Mouse (Mus musculus) hindlimb bud, embryonic 11.5 days (tissue): ENCODE measurements at regions not wholly inside any gene's neighbourhood (a gene's known extent, or its start where the extent isn't known, plus 50 kb on each side); places are given as distances from the start of the nearest gene placed in this dataset.

ENCODE experiments used
- DNase-seq: peaks from one replicate; pipeline ENCODE4 v3.0.0-alpha.2; 2012; ENCODE audit warnings: low read depth, low spot score; ENCODE audit errors: extremely low spot score

DNA sequence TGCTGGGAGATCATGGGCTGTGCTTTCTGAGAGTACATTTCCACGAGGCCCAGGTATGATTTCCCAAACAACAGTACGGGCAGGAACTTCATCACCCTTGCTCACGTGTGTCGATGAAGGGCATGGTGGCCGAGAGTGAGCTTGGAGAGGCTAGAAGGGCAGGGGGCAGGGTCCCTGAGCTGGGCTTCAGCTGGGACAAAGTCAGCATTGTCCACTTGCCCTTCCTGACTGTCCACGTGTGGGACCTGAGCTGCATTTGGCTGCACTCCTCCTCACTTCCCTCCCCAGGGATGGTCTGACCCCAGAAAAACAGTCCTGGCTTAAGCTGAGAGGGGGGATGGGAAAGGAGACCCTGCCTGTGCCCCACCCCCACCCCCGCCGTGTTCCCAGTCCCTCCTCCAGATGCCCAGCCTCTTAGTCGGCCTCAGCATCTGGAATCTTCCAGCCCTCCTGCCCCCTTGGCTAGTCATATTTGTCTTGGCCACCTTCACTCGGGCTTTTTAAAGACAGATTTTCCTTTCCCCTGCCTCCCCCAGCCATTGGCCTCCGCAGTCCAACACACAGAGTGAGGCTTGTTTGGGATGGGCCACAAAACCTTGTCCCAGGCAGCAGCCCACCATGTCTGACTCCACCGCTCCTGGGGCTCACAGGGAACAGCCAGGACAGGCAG is 58.6 kb downstream of the Isg20 start:
- DNase-seq: no peak

GRCm38 (mm10) chr7:78989751-78990206 is 63.5 kb upstream of the Acan start:
- no peak for DNase-seq

DNA sequence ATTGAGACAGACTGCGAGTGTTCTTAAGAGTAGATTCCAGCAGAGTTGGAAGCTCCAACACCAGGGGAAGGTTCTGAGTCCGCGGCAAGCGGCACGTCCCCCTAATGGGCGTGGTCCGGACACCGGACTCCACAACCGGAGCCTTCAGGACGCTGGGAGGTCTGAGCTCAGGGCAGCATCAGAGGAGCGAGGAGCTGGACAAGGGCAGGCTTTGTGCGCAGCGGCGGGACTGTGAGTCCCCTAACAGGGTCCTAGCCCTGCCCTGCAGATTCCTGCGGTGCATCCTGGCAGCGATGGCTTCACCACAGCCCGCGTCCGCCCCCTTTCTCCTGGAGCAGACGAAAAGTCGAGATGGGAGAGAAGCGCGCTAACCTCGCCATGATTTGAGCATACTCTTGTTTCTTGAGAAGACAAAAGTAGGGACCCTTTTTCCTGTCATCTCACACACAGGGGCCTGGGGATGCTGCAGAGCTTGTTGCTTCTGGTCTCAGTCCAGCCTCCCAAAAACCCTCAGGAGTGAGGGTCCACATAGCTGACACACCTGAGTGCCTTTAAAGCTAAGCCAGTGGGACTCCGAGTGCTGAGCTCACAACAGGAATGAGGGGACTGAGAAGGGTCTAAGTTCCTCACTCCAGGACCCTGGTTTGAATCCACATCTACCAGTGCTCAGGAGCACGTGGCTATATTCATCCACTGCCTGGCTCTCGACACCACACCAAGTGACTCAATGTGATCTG is 62.8 kb upstream of the Acan start:
- peak; percentile 18 for DNase-seq

- DNase-seq: no peak
These were observed 60.3 kb upstream of the Acan start for GRCm38 (mm10) chr7:78992991-78993390.

DNA sequence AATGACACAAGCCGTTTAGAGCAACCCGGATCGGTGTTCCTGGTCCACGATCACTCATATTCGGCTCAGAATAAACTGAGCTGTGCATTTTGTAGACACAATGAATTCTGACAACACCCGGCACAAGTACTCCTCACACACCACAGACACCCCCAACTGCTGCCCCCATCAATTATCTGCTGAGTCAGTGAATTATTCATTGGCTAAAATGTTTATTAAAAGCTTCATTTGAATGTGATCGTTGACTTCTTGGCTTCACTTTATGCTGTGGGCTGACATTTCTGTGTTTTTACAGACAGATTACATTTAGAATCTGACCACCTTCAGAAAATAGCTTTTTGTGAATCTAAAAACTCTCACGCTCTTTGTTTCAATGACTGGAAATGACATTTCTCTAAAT is 59.1 kb upstream of the Acan start:
- no peak for DNase-seq

GRCm38 (mm10) chr7:78995034-78995433 is 58.2 kb upstream of the Acan start:
- DNase-seq: no peak

DNA sequence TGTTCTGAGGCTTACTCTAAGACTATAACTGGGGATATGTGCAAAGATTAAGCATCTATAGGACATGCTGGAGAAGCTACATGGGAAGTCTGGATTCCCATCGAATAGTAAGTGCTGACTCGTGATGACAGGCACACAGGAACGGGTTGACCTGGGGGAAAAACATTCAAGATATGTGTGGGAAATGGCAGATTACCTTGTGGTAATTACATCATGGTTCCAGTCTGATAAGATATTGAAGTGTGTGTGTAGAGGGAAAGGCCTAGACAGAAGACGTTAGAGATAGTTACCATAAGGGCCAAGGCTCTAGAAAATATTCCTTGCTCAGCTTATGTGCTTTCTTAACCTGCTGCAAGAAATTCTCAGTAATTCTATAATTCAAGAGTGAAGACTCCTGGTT is 57.5 kb upstream of the Acan start:
- DNase-seq: no peak
